Mouse (Mus musculus) v-Abl transformed pro-B cells (cell line): ENCODE measurements at regions not wholly inside any gene's neighbourhood (a gene's known extent, or its start where the extent isn't known, plus 50 kb on each side); places are given as distances from the start of the nearest gene placed in this dataset.

ENCODE experiments used
- in situ Hi-C, 2 experiments: fragments of 400-800 bp; cut with MboI; formaldehyde crosslinking; loops; one replicate each; pipeline ENCODE4 v1.15.1; 2025; ENCODE audit not compliant: unreplicated experiment in 2 of 2

GRCm38 (mm10) chr1:166947844-166948702 is 53.1 kb upstream of the Fam78b start:
- in situ Hi-C loops = no loop called here
